Mouse (Mus musculus) ES-Bruce4 (cell line): ENCODE measurements at regions not wholly inside any gene's neighbourhood (a gene's known extent, or its start where the extent isn't known, plus 50 kb on each side); places are given as distances from the start of the nearest gene placed in this dataset.

ENCODE experiments used
- H3K27ac ChIP-seq: 2 replicates; pipeline ENCODE4 v1.5.1; 2012; ENCODE audit warnings: low read length, inconsistent platforms; ENCODE audit not compliant: insufficient read depth
- H3K27me3 ChIP-seq: 2 replicates; pipeline ENCODE4 v1.6.1; 2012; ENCODE audit warnings: mild to moderate bottlenecking, low read length, inconsistent platforms; ENCODE audit not compliant: control insufficient read depth, poor library complexity, insufficient read depth, severe bottlenecking
- H3K36me3 ChIP-seq: 2 replicates; pipeline ENCODE4 v1.6.1; 2012; ENCODE audit warnings: inconsistent platforms, mild to moderate bottlenecking, low read length, moderate library complexity; ENCODE audit not compliant: control insufficient read depth, poor library complexity, insufficient read depth, severe bottlenecking
- H3K4me1 ChIP-seq: one replicate; pipeline ENCODE4 v1.8.1; 2011; ENCODE audit warnings: low read length; ENCODE audit not compliant: control insufficient read depth, insufficient read depth
- H3K4me3 ChIP-seq: 2 replicates; pipeline ENCODE4 v1.5.1; 2011; ENCODE audit warnings: low read depth, mild to moderate bottlenecking, low read length
- H3K9ac ChIP-seq: 2 replicates; pipeline ENCODE4 v1.6.1; 2012; ENCODE audit warnings: low read depth, mild to moderate bottlenecking, inconsistent platforms; ENCODE audit not compliant: poor library complexity, severe bottlenecking
- H3K9me3 ChIP-seq: replicated peaks from 2 replicates; pipeline ENCODE4 v1.6.1; 2012; ENCODE audit warnings: mild to moderate bottlenecking, low read length, inconsistent platforms; ENCODE audit not compliant: control insufficient read depth, poor library complexity, insufficient read depth, severe bottlenecking
- CTCF ChIP-seq: IDR thresholded peaks from one replicate; pipeline ENCODE4 v1.8.1; 2011; ENCODE audit warnings: low read depth, low read length
- EP300 ChIP-seq: IDR thresholded peaks from 2 replicates; pipeline ENCODE4 v1.6.1; 2011; ENCODE audit warnings: low read depth, low read length; ENCODE audit not compliant: insufficient read depth
- POLR2A ChIP-seq: IDR thresholded peaks from one replicate; pipeline ENCODE4 v1.8.1; 2011; ENCODE audit warnings: low read length; ENCODE audit not compliant: insufficient read depth

- Histone ChIP-seq H3K4me3 (no peak overlapping the region), H3K27me3 (no peaks in the 10 kb centered on the region), H3K36me3 (no peaks in the 10 kb centered on the region), H3K4me1 (no peaks in the 10 kb centered on the region), H3K9me3 (no peaks in the 10 kb centered on the region), H3K9ac (no peak overlapping the region), H3K27ac (peak overlapping the region; percentile 36; the same call in 1 of the 2 replicates)
- TF ChIP-seq CTCF (no peak), EP300 (no peak), POLR2A (no peak)
Observed at GRCm38 (mm10) chr3:18645481-18645880, 697.3 kb downstream of the Cypt12 start.

- no peak overlapping the region for H3K4me3 ChIP-seq
Observed at GRCm38 (mm10) chr3:18645927-18646326, 697.7 kb downstream of the Cypt12 start.

GRCm38 (mm10) chr3:18653557-18653956 lies 705.3 kb downstream of the Cypt12 start:
- no peaks in the 10 kb centered on the region; the same call in 1 of the 2 replicates for H3K27me3 ChIP-seq
- H3K9ac ChIP-seq, result no peak overlapping the region
- no peak overlapping the region for H3K27ac ChIP-seq
- H3K4me3 ChIP-seq, result no peak overlapping the region
- no peaks in the 10 kb centered on the region for H3K36me3 ChIP-seq
- H3K4me1 ChIP-seq, result no peaks in the 10 kb centered on the region
- TF ChIP-seq CTCF (no peak), EP300 (no peak), POLR2A (no peak)
- H3K9me3 ChIP-seq, result no peaks in the 10 kb centered on the region

More at GRCm38 (mm10) chr3:18645927-18646326, 697.7 kb downstream of the Cypt12 start:
- Histone ChIP-seq H3K4me1 (no peaks in the 10 kb centered on the region), H3K27ac (no peak overlapping the region), H3K9ac (no peak overlapping the region), H3K27me3 (no peaks in the 10 kb centered on the region), H3K9me3 (no peaks in the 10 kb centered on the region), H3K36me3 (no peaks in the 10 kb centered on the region)
- no peak for TF ChIP-seq EP300
- TF ChIP-seq CTCF, result no peak
- no peak for TF ChIP-seq POLR2A

GRCm38 (mm10) chr3:18665738-18666137 lies 717.5 kb downstream of the Cypt12 start:
- Histone ChIP-seq H3K27ac (no peak overlapping the region), H3K27me3 (no peaks in the 10 kb centered on the region), H3K4me3 (no peak overlapping the region), H3K9me3 (no peaks in the 10 kb centered on the region), H3K9ac (no peak overlapping the region), H3K36me3 (no peaks in the 10 kb centered on the region), H3K4me1 (no peaks in the 10 kb centered on the region)
- TF ChIP-seq CTCF (no peak), EP300 (no peak), POLR2A (no peak)

- Histone ChIP-seq H3K9ac (no peak overlapping the region), H3K4me1 (no peaks in the 10 kb centered on the region), H3K36me3 (no peaks in the 10 kb centered on the region), H3K27me3 (no peaks in the 10 kb centered on the region), H3K27ac (no peak overlapping the region), H3K9me3 (no peaks in the 10 kb centered on the region), H3K4me3 (no peak overlapping the region)
- TF ChIP-seq EP300 (no peak), CTCF (no peak)
Observed at GRCm38 (mm10) chr3:18667726-18668125, 719.5 kb downstream of the Cypt12 start.

- H3K36me3 ChIP-seq, result no peaks in the 10 kb centered on the region
- no peak overlapping the region for H3K27ac ChIP-seq
- no peaks in the 10 kb centered on the region for H3K27me3 ChIP-seq
- no peak for TF ChIP-seq CTCF
- TF ChIP-seq POLR2A, result no peak
- TF ChIP-seq EP300, result no peak
- H3K9me3 ChIP-seq, result no peaks in the 10 kb centered on the region
- no peaks in the 10 kb centered on the region for H3K4me1 ChIP-seq
- H3K4me3 ChIP-seq, result no peak overlapping the region
- no peak overlapping the region for H3K9ac ChIP-seq
Observed at GRCm38 (mm10) chr3:18668936-18669335, 720.7 kb downstream of the Cypt12 start.
